Mouse (Mus musculus) kidney, embryonic 14.5 days (tissue): ENCODE measurements at regions not wholly inside any gene's neighbourhood (a gene's known extent, or its start where the extent isn't known, plus 50 kb on each side); places are given as distances from the start of the nearest gene placed in this dataset.

Experiments used
- ATAC-seq: fragments of 200-750 bp; cut with Nextera tagmentation; 2 replicates; pipeline ENCODE4 v1.8.0; 2017; ENCODE audit warnings: moderate number of reproducible peaks, mild to moderate bottlenecking, moderate TSS enrichment, moderate library complexity; ENCODE audit not compliant: low FRiP score, low TSS enrichment
- H3K27ac ChIP-seq: fragments of 300-500 bp; sonication (generic); 2 replicates; pipeline ENCODE4 v1.5.1; 2014; ENCODE audit warnings: low read depth, mild to moderate bottlenecking, low read length, moderate library complexity, mixed read lengths
- H3K27me3 ChIP-seq: fragments of 300-500 bp; sonication (generic); 2 replicates; pipeline ENCODE4 v1.6.1; 2014; ENCODE audit warnings: mild to moderate bottlenecking, low read length; ENCODE audit not compliant: control insufficient read depth, insufficient read depth
- H3K36me3 ChIP-seq: fragments of 300-500 bp; sonication (generic); 2 replicates; pipeline ENCODE4 v1.6.1; 2014; ENCODE audit warnings: low read length, mixed read lengths; ENCODE audit not compliant: control insufficient read depth, insufficient read depth
- H3K4me1 ChIP-seq: fragments of 300-500 bp; sonication (generic); 2 replicates; pipeline ENCODE4 v1.6.1; 2014; ENCODE audit warnings: low read length, mixed read lengths; ENCODE audit not compliant: control insufficient read depth, insufficient read depth
- H3K4me2 ChIP-seq: fragments of 300-500 bp; sonication (generic); replicated peaks from 2 replicates; pipeline ENCODE4 v1.6.1; 2014; ENCODE audit warnings: low read depth, mild to moderate bottlenecking, low read length
- H3K4me3 ChIP-seq: fragments of 300-500 bp; sonication (generic); 2 replicates; pipeline ENCODE4 v1.5.1; 2014; ENCODE audit warnings: mild to moderate bottlenecking, low read length
- H3K9ac ChIP-seq: fragments of 300-500 bp; sonication (generic); 2 replicates; pipeline ENCODE4 v1.6.1; 2014; ENCODE audit warnings: low read depth, mild to moderate bottlenecking, low read length, moderate library complexity
- H3K9me3 ChIP-seq: fragments of 300-500 bp; sonication (generic); 2 replicates; pipeline ENCODE4 v1.6.1; 2016; ENCODE audit warnings: low read length; ENCODE audit not compliant: control insufficient read depth
- WGBS: fragments of 180-500 bp; shearing (Covaris S2); extraction: QIAGEN DNeasy Blood & Tissue Kit; methylation state at CpG from one replicate; pipeline ENCODE4 v1.1.7; 2014; 5-methylcytosine and 5-hydroxymethylcytosine counted together

- no peak overlapping the region for H3K9ac ChIP-seq
- H3K4me2 ChIP-seq, result no peak overlapping the region
- 80% methylated on average over 3 of the region's 3 CpGs for WGBS
- H3K9me3 ChIP-seq, result no peaks in the 10 kb centered on the region
- no peak for ATAC-seq
- no peaks in the 10 kb centered on the region for H3K27me3 ChIP-seq
- H3K4me3 ChIP-seq, result no peak overlapping the region
- H3K27ac ChIP-seq, result no peak overlapping the region
- no peaks in the 10 kb centered on the region for H3K36me3 ChIP-seq
- no peaks in the 10 kb centered on the region for H3K4me1 ChIP-seq
Measured at GRCm38 (mm10) chr12:78137196-78137595, 56.8 kb upstream of the Gm6657 start.

GRCm38 (mm10) chr12:78138467-78138866, 55.6 kb upstream of the Gm6657 start:
- ATAC-seq, result no peak
- 95% methylated on average over 1 of the region's 1 CpGs for WGBS
- H3K27ac ChIP-seq, result no peak overlapping the region

More at GRCm38 (mm10) chr12:78138467-78138866, 55.6 kb upstream of the Gm6657 start:
- Histone ChIP-seq H3K4me2 (no peak overlapping the region), H3K36me3 (no peaks in the 10 kb centered on the region), H3K4me3 (no peak overlapping the region), H3K27me3 (no peaks in the 10 kb centered on the region), H3K9ac (no peak overlapping the region), H3K9me3 (no peaks in the 10 kb centered on the region), H3K4me1 (no peaks in the 10 kb centered on the region)
